Mouse (Mus musculus) midbrain, embryonic 14.5 days (tissue): ENCODE measurements around the gene Ubac1. TPM values are rescaled to one million over a fixed set of nuclear protein-coding genes. Genes with fewer than 3 reads are reported as not detected.
A peak's percentile ranks its signal among the peaks of the same experiment; 100 is the strongest.

Experiments used
- ATAC-seq: fragments of 200-750 bp; cut with Nextera tagmentation; 2 replicates; pipeline ENCODE4 v1.8.0; 2017; ENCODE audit warnings: moderate number of reproducible peaks, moderate library complexity; ENCODE audit not compliant: low FRiP score, low TSS enrichment
- DNase-seq: peaks from one replicate; pipeline ENCODE4 v3.0.0-alpha.2; 2015
- H3K27ac ChIP-seq: fragments of 300-500 bp; sonication (generic); replicated peaks from 2 replicates; pipeline ENCODE4 v1.5.1; 2014; ENCODE audit warnings: mild to moderate bottlenecking, low read depth, low read length, moderate library complexity
- H3K27me3 ChIP-seq: fragments of 300-500 bp; sonication (generic); 2 replicates; pipeline ENCODE4 v1.6.1; 2014; ENCODE audit warnings: low read length, control low read depth, mixed read lengths; ENCODE audit not compliant: control insufficient read depth, insufficient read depth
- H3K36me3 ChIP-seq: fragments of 300-500 bp; sonication (generic); 2 replicates; pipeline ENCODE4 v1.6.1; 2014; ENCODE audit warnings: low read length, control low read depth; ENCODE audit not compliant: control insufficient read depth, insufficient read depth
- H3K4me1 ChIP-seq: fragments of 300-500 bp; sonication (generic); 2 replicates; pipeline ENCODE4 v1.6.1; 2014; ENCODE audit warnings: mild to moderate bottlenecking, antibody characterized with exemption, low read length, control low read depth; ENCODE audit not compliant: control insufficient read depth, insufficient read depth
- H3K4me2 ChIP-seq: fragments of 300-500 bp; sonication (generic); 2 replicates; pipeline ENCODE4 v1.6.1; 2014; ENCODE audit warnings: mild to moderate bottlenecking, low read length, moderate library complexity
- H3K4me3 ChIP-seq: fragments of 300-500 bp; sonication (generic); replicated peaks from 2 replicates; pipeline ENCODE4 v1.5.1; 2014; ENCODE audit warnings: low read depth, low read length
- H3K9ac ChIP-seq: fragments of 300-500 bp; sonication (generic); replicated peaks from 2 replicates; pipeline ENCODE4 v1.6.1; 2014; ENCODE audit warnings: mild to moderate bottlenecking, low read length, moderate library complexity
- H3K9me3 ChIP-seq: fragments of 300-500 bp; sonication (generic); 2 replicates; pipeline ENCODE4 v1.6.1; 2016; ENCODE audit warnings: low read length, control low read depth, mixed read lengths; ENCODE audit not compliant: control insufficient read depth
- WGBS: fragments of 180-500 bp; shearing (Covaris S2); extraction: QIAGEN DNeasy Blood & Tissue Kit; methylation state at CpG from one replicate; pipeline ENCODE4 v1.1.7; 2014; 5-methylcytosine and 5-hydroxymethylcytosine counted together
- polyA plus RNA-seq: library from polyadenylated mRNA; unstranded; fragments of >200 nt; fragmentation: Nextera tagmentation; extraction: Ambion mirVana; gene quantifications from 2 replicates; pipeline ENCODE4 v1.2.1, GENCODE M21; 2014

The Ubac1 gene
- polyA plus RNA-seq, 1 experiment from 2014 or later: 122 TPM

DNA sequence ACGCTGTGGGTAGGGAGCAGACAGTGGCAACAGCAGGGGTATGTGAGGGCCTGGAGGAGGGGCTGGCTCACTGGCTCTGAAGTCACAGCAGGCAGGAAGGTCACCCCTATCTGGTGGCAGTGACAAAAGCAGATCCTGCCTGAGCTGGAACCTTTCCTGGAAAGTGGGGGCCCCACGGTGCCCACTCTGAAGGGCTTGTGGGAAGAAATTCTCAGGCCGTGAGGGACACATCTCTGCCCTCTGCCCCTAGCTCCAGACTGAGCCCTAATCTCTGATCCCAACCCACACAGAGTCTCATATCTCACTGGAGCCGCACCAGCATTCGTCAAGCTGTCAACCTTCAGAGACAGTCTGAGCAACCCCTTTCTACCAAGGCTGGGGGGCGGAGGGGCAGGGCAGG is 15.8 kb upstream of the Ubac1 start:
- Histone ChIP-seq H3K4me1 (no peaks in the 10 kb centered on the region), H3K9ac (no peak overlapping the region), H3K9me3 (no peaks in the 10 kb centered on the region), H3K36me3 (no peaks in the 10 kb centered on the region), H3K4me3 (no peak overlapping the region), H3K4me2 (no peak overlapping the region), H3K27ac (no peak overlapping the region), H3K27me3 (no peaks in the 10 kb centered on the region)
- WGBS: 68% methylated on average over 6 of the region's 6 CpGs
- no peak for DNase-seq
- ATAC-seq: no peak

DNA sequence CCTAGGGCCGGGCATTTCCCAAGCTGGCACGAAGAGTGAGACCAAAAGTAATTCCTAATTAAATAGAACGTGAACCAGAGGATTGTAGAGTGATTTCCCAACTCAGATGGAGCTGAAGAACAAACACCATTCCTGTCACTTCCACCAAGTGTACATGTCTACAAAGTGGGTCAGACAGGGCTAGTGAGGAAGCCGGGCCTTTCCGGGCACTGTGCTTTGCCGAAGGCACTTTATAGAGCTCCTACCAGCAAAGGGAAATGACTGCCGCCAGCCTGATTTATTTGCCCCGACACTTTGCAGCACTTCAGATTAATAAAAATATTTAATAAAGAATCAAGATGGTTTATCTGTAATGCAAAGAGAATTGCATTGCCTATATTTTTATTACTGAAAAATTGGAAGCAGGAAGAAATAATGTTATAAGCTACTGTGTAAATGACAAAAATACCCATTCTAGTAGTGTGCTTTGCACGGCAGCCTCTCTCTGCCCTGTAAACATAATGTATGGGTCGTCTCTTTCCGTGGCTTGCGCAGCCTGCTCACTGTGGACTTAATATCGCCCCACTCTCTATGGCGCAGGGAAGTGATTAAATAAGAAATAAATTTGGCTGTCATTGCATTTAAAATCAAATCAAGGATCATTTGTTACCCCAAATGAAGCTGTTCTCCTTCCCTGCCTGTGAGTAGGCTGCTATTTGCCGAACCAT is 12.9 kb upstream of the Ubac1 start:
- H3K27ac ChIP-seq: no peak overlapping the region
- no peaks in the 10 kb centered on the region for H3K36me3 ChIP-seq
- H3K4me3 ChIP-seq: no peak overlapping the region
- no peaks in the 10 kb centered on the region for H3K4me1 ChIP-seq
- WGBS: 88% methylated on average over 15 of the region's 15 CpGs
- no peak overlapping the region for H3K9ac ChIP-seq
- no peak overlapping the region for H3K4me2 ChIP-seq
- H3K27me3 ChIP-seq: no peaks in the 10 kb centered on the region
- DNase-seq (no peak), ATAC-seq (no peak)
- H3K9me3 ChIP-seq: no peaks in the 10 kb centered on the region

DNA sequence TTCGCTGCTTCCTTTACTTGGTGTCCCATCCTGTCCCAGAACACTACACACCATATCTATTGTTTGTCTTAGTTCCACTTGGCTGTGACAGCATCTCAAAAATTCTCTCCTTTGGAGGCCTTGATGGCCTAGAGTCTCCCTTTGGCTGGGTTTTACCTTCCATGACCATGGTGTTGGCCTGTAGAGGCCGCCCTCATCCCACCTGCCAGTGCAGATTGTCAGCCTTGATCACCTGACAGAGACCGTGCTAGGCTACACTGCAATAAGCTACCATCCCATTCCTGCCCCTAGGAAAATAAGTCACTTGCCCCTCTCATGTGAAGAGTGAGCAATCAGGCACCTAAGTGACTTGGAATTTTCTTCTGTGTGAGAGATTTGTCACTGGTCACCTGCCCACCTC is 8.7 kb upstream of the Ubac1 start:
- Histone ChIP-seq H3K4me1 (no peaks in the 10 kb centered on the region), H3K4me2 (no peak overlapping the region), H3K36me3 (no peaks in the 10 kb centered on the region), H3K27ac (no peak overlapping the region), H3K9ac (no peak overlapping the region), H3K27me3 (no peaks in the 10 kb centered on the region), H3K4me3 (no peak overlapping the region), H3K9me3 (no peaks in the 10 kb centered on the region)
- no peak for ATAC-seq
- DNase-seq: peak; percentile 17
- WGBS: 56% methylated on average over 3 of the region's 3 CpGs

DNA sequence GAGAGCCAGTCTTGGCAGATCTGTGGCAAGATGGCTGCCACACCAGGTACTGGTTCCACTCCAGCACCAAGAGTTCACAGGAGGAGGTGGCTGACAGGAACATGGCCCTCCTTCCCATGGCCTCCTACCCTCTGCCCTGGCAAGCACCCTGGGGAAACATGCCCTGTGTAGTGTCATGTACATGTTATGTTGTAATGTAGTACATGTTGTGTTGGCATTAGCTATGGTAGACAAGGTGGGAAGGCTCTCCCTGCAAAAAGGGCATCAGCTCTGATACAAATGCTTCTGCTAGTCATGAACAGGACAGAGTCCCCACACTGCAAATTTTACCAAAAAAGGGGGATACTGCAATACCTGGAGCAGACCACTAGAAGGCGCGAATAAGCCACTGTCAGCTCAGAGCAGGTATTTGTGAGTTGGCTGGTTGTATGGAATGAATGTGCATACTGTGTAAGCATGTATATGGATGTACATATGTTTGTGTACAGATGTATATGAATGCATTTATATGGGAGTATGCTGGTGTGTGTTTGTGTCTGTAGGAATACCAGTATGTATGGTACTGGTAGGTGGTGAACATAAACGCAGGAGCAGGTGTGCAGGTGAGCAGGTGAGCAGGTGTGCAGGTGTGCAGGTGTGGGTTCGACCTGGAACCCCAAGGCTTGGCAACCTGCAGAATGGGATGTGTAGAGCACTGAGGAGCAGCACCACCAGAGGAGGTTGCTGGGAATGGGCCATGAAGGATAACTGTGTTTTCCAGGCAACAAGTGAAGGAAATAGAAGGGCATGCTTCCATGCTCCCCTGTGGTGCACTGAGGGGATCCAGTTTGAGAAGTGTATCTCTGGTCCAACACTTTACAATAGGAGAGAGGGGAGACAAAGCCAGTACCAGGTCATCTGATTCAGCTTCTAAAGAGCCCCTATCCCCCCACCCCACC is 2.9 kb upstream of the Ubac1 start:
- H3K36me3 ChIP-seq: no peaks in the 10 kb centered on the region
- no peak for ATAC-seq
- H3K9ac ChIP-seq: no peak overlapping the region
- H3K27me3 ChIP-seq: no peaks in the 10 kb centered on the region
- 30% methylated on average over 4 of the region's 4 CpGs for WGBS
- H3K27ac ChIP-seq: no peak overlapping the region
- H3K4me1 ChIP-seq: peaks cover 7% of the 10 kb centered on the region
- H3K4me3 ChIP-seq: no peak overlapping the region
- no peak overlapping the region for H3K4me2 ChIP-seq
- H3K9me3 ChIP-seq: no peaks in the 10 kb centered on the region
- peak; percentile 75 for DNase-seq

DNA sequence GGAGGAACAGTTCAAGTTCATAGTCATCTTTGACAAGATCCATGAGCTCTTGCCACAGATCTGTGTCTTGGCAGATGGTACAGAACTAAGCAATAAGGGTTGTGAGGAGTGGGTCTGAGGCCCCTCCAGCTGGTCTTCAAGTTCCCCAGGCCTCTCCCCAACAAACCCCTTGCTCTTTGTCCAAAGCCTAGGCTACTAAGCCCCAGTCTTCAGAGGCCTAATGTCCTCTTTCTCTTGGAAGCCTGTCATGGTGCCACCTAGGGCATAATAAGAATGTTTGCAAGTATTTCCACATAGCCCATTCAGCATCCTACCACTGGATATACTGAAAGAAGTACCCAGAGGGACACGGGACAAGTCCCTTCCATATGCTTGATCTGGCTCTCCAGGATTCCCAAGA is 1.1 kb upstream of the Ubac1 start:
- ATAC-seq: no peak
- no peaks in the 10 kb centered on the region for H3K36me3 ChIP-seq
- no peak overlapping the region for H3K27ac ChIP-seq
- no peak overlapping the region for H3K4me2 ChIP-seq
- no peak overlapping the region for H3K9ac ChIP-seq
- no peak overlapping the region for H3K4me3 ChIP-seq
- WGBS: 82% methylated on average over 1 of the region's 1 CpGs
- no peak for DNase-seq
- H3K27me3 ChIP-seq: no peaks in the 10 kb centered on the region
- peaks cover 7% of the 10 kb centered on the region for H3K4me1 ChIP-seq
- no peaks in the 10 kb centered on the region for H3K9me3 ChIP-seq

DNA sequence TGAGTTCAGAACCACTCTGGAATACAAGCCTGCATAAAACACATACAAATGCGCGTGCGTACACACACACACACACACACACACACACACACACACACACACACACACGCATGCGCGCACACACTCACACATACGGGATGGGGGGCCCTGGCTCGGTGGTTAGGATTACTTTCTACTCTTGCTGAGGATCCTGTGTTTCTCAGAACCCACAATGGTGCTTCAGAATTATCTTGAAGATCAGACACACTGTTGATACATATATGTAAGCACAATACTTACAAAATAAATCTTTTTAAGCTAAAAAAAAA is 665 bp upstream of the Ubac1 start:
- H3K4me3 ChIP-seq: no peak overlapping the region
- H3K4me1 ChIP-seq: peaks cover 7% of the 10 kb centered on the region
- 79% methylated on average over 8 of the region's 8 CpGs for WGBS
- no peak; the same call in 1 of the 2 replicates for ATAC-seq
- no peaks in the 10 kb centered on the region for H3K9me3 ChIP-seq
- H3K9ac ChIP-seq: no peak overlapping the region
- no peaks in the 10 kb centered on the region for H3K27me3 ChIP-seq
- peak overlapping the region; percentile 93 for H3K4me2 ChIP-seq
- peak overlapping the region; percentile 37; the same call in 1 of the 2 replicates for H3K27ac ChIP-seq
- H3K36me3 ChIP-seq: no peaks in the 10 kb centered on the region
- DNase-seq: no peak

DNA sequence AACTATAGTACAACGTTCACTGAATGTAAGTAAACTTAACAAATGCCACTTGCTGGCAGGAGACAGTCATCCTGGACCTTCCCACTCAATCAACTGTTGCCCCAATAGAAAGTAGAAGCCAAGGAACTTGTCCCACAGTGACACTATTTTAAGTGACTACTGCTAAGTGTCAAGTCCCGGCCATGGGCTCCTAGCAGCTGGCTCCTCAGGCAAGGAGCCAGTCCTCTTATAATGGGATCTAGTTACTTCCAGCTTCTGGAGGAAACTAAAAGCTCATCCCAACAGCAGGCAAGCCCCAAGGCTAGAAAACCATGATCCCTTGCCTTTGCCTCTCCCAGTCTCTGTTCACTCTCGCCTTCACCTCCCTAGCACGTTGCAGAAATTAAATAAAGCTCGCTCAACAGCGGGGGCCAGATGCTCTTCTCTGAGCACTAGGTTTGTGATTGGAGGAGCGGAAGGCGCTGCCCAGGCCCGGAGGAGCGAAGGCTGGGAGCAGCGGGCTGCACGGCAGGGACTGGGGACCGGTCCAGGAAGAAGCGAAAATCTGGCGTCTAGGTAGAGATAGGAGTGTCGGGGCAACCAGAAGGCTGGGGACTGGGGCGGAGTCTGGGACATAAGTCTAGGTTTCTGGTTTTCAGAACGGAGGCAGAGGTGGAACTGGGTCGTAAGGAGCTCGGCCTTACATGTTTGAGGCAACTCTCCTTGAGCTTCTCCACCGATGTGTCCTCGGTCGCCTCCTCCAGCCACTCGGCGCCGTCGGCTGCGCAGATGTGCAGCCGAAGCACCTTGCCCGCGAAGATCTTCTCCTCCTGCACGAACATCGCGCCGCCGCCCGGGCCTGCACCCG is 610 bp downstream of the Ubac1 start:
- 2% methylated on average over 38 of the region's 38 CpGs for WGBS
- H3K4me2 ChIP-seq: peak overlapping the region; percentile 93
- H3K9me3 ChIP-seq: no peaks in the 10 kb centered on the region
- H3K36me3 ChIP-seq: peaks cover under 1% of the 10 kb centered on the region; the same call in 1 of the 2 replicates
- H3K4me1 ChIP-seq: peaks cover 7% of the 10 kb centered on the region
- H3K4me3 ChIP-seq: peak overlapping the region; percentile 83
- DNase-seq (peak; percentile 41), ATAC-seq (peak; percentile 15)
- peak overlapping the region; percentile 81 for H3K9ac ChIP-seq
- no peaks in the 10 kb centered on the region for H3K27me3 ChIP-seq
- H3K27ac ChIP-seq: peak overlapping the region; percentile 82

DNA sequence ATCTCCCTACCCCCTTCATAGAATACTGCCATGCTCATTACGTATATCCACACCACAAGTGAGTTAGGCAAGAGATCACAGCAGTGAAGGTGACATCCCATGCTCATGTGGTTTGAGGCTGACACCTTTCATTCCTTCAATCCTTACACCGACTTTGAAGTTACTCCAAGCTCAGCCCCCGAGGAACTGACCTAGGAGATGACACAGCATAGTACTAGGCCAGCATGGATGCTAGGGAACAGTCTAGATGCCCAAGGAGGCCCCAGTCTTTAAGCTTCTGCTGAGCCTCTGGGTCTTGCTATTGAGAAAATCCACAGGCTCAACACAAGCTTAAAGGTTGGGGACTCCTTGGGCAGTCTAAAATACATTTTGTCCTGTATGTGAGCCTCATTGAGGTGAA is 1.6 kb downstream of the Ubac1 start:
- 85% methylated on average over 3 of the region's 3 CpGs for WGBS
- H3K4me3 ChIP-seq: no peak overlapping the region
- H3K9ac ChIP-seq: no peak overlapping the region
- H3K9me3 ChIP-seq: no peaks in the 10 kb centered on the region
- H3K4me1 ChIP-seq: peaks cover 7% of the 10 kb centered on the region
- no peaks in the 10 kb centered on the region for H3K27me3 ChIP-seq
- peaks cover 11% of the 10 kb centered on the region for H3K36me3 ChIP-seq
- no peak overlapping the region for H3K27ac ChIP-seq
- no peak overlapping the region for H3K4me2 ChIP-seq
- DNase-seq: no peak
- no peak for ATAC-seq
